Mouse (Mus musculus): Measurements from ENCODE around the gene Cbx7. TPM values are rescaled to one million over a fixed set of nuclear protein-coding genes. Genes with fewer than 3 reads are reported as not detected.

Cbx7 gene
- polyA plus RNA-seq, 1 experiment from 2014 or later = 1.3 TPM

- no peaks in the 10 kb centered on the region for H3K4me1 ChIP-seq (ENCODE audit: control insufficient read depth, insufficient read depth, low read length)
- H3K4me3 ChIP-seq (ENCODE audit: low read depth, low read length) = no peak overlapping the region
- H3K27ac ChIP-seq (replicated peaks; ENCODE audit: low read depth, low read length) = no peak overlapping the region
- no peaks in the 10 kb centered on the region for H3K27me3 ChIP-seq (ENCODE audit: control insufficient read depth, insufficient read depth, low read length)
- no peak for ATAC-seq (replicated peaks; ENCODE audit: insufficient number of reproducible peaks, low FRiP score, low TSS enrichment, low read depth)
- no peaks in the 10 kb centered on the region for H3K9me3 ChIP-seq (replicated peaks; ENCODE audit: control insufficient read depth, low read length)
- no peak for DNase-seq (ENCODE audit: low spot score)
- no peak overlapping the region for H3K9ac ChIP-seq (replicated peaks; ENCODE audit: low read length)
- WGBS = 65% methylated on average over 13 of the region's 13 CpGs
- no peak overlapping the region for H3K4me2 ChIP-seq (ENCODE audit: low read depth, low read length)
- H3K36me3 ChIP-seq (replicated peaks; ENCODE audit: control insufficient read depth, insufficient read depth, low read depth, low read length) = no peaks in the 10 kb centered on the region
Observed at GRCm38 (mm10) chr15:79879319-79879718, 91.6 kb downstream of the Cbx7 start.

- Histone ChIP-seq H3K9ac (replicated peaks; ENCODE audit: low read length) (no peak overlapping the region), H3K4me2 (ENCODE audit: low read depth, low read length) (no peak overlapping the region)
Observed at GRCm38 (mm10) chr15:79878725-79879136, 92.2 kb downstream of the Cbx7 start.

GRCm38 (mm10) chr15:79875261-79875995 is 95.5 kb downstream of the Cbx7 start:
- Histone ChIP-seq H3K36me3 (replicated peaks; ENCODE audit: control insufficient read depth, insufficient read depth, low read depth, low read length) (no peaks in the 10 kb centered on the region), H3K4me3 (ENCODE audit: low read depth, low read length) (no peak overlapping the region), H3K27me3 (ENCODE audit: control insufficient read depth, insufficient read depth, low read length) (no peaks in the 10 kb centered on the region), H3K27ac (replicated peaks; ENCODE audit: low read depth, low read length) (no peak overlapping the region), H3K4me1 (ENCODE audit: control insufficient read depth, insufficient read depth, low read length) (no peaks in the 10 kb centered on the region), H3K9ac (replicated peaks; ENCODE audit: low read length) (no peak overlapping the region), H3K9me3 (replicated peaks; ENCODE audit: control insufficient read depth, low read length) (no peaks in the 10 kb centered on the region), H3K4me2 (ENCODE audit: low read depth, low read length) (no peak overlapping the region)
- WGBS = 89% methylated on average over 18 of the region's 18 CpGs
- DNase-seq (ENCODE audit: low spot score) = no peak
- ATAC-seq (replicated peaks; ENCODE audit: insufficient number of reproducible peaks, low FRiP score, low TSS enrichment, low read depth) = no peak

More at GRCm38 (mm10) chr15:79878725-79879136, 92.2 kb downstream of the Cbx7 start:
- no peak overlapping the region for H3K27ac ChIP-seq (replicated peaks; ENCODE audit: low read depth, low read length)
- ATAC-seq (replicated peaks; ENCODE audit: insufficient number of reproducible peaks, low FRiP score, low TSS enrichment, low read depth) (no peak), DNase-seq (ENCODE audit: low spot score) (no peak)
- no peaks in the 10 kb centered on the region for H3K36me3 ChIP-seq (replicated peaks; ENCODE audit: control insufficient read depth, insufficient read depth, low read depth, low read length)
- no peaks in the 10 kb centered on the region for H3K27me3 ChIP-seq (ENCODE audit: control insufficient read depth, insufficient read depth, low read length)
- no peaks in the 10 kb centered on the region for H3K9me3 ChIP-seq (replicated peaks; ENCODE audit: control insufficient read depth, low read length)
- H3K4me3 ChIP-seq (ENCODE audit: low read depth, low read length) = no peak overlapping the region
- WGBS = 70% methylated on average over 6 of the region's 6 CpGs
- H3K4me1 ChIP-seq (ENCODE audit: control insufficient read depth, insufficient read depth, low read length) = no peaks in the 10 kb centered on the region

- no peak overlapping the region for H3K27ac ChIP-seq (replicated peaks; ENCODE audit: low read depth, low read length)
- no peak for DNase-seq (ENCODE audit: low spot score)
- 62% methylated on average over 2 of the region's 2 CpGs for WGBS
Observed at GRCm38 (mm10) chr15:79873995-79874394, 96.9 kb downstream of the Cbx7 start.

GRCm38 (mm10) chr15:79873545-79873944 is 97.4 kb downstream of the Cbx7 start:
- no peak overlapping the region for H3K4me2 ChIP-seq (ENCODE audit: low read depth, low read length)
- H3K9me3 ChIP-seq (replicated peaks; ENCODE audit: control insufficient read depth, low read length) = no peaks in the 10 kb centered on the region; the same call in 1 of the 2 replicates
- no peak overlapping the region for H3K4me3 ChIP-seq (ENCODE audit: low read depth, low read length)
- ATAC-seq (replicated peaks; ENCODE audit: insufficient number of reproducible peaks, low FRiP score, low TSS enrichment, low read depth) = no peak
- DNase-seq (ENCODE audit: low spot score) = no peak
- H3K27me3 ChIP-seq (ENCODE audit: control insufficient read depth, insufficient read depth, low read length) = no peaks in the 10 kb centered on the region
- H3K36me3 ChIP-seq (replicated peaks; ENCODE audit: control insufficient read depth, insufficient read depth, low read depth, low read length) = no peaks in the 10 kb centered on the region
- no peaks in the 10 kb centered on the region for H3K4me1 ChIP-seq (ENCODE audit: control insufficient read depth, insufficient read depth, low read length)
- no peak overlapping the region for H3K27ac ChIP-seq (replicated peaks; ENCODE audit: low read depth, low read length)
- 89% methylated on average over 8 of the region's 8 CpGs for WGBS
- no peak overlapping the region for H3K9ac ChIP-seq (replicated peaks; ENCODE audit: low read length)

More at GRCm38 (mm10) chr15:79873995-79874394, 96.9 kb downstream of the Cbx7 start:
- Histone ChIP-seq H3K27me3 (ENCODE audit: control insufficient read depth, insufficient read depth, low read length) (no peaks in the 10 kb centered on the region), H3K4me2 (ENCODE audit: low read depth, low read length) (no peak overlapping the region), H3K9me3 (replicated peaks; ENCODE audit: control insufficient read depth, low read length) (no peaks in the 10 kb centered on the region; the same call in 1 of the 2 replicates), H3K9ac (replicated peaks; ENCODE audit: low read length) (no peak overlapping the region), H3K4me1 (ENCODE audit: control insufficient read depth, insufficient read depth, low read length) (no peaks in the 10 kb centered on the region), H3K36me3 (replicated peaks; ENCODE audit: control insufficient read depth, insufficient read depth, low read depth, low read length) (no peaks in the 10 kb centered on the region), H3K4me3 (ENCODE audit: low read depth, low read length) (no peak overlapping the region)
- ATAC-seq (replicated peaks; ENCODE audit: insufficient number of reproducible peaks, low FRiP score, low TSS enrichment, low read depth) = no peak

GRCm38 (mm10) chr15:79867260-79868002 is 103.5 kb downstream of the Cbx7 start:
- H3K4me3 ChIP-seq (ENCODE audit: low read depth, low read length) = no peak overlapping the region
- no peaks in the 10 kb centered on the region; the same call in 1 of the 2 replicates for H3K9me3 ChIP-seq (replicated peaks; ENCODE audit: control insufficient read depth, low read length)
- H3K36me3 ChIP-seq (replicated peaks; ENCODE audit: control insufficient read depth, insufficient read depth, low read depth, low read length) = no peaks in the 10 kb centered on the region
- DNase-seq (ENCODE audit: low spot score) = no peak
- H3K9ac ChIP-seq (replicated peaks; ENCODE audit: low read length) = no peak overlapping the region
- H3K27ac ChIP-seq (replicated peaks; ENCODE audit: low read depth, low read length) = no peak overlapping the region
- no peak for ATAC-seq (replicated peaks; ENCODE audit: insufficient number of reproducible peaks, low FRiP score, low TSS enrichment, low read depth)
- H3K4me2 ChIP-seq (ENCODE audit: low read depth, low read length) = no peak overlapping the region
- H3K27me3 ChIP-seq (ENCODE audit: control insufficient read depth, insufficient read depth, low read length) = no peaks in the 10 kb centered on the region
- H3K4me1 ChIP-seq (ENCODE audit: control insufficient read depth, insufficient read depth, low read length) = no peaks in the 10 kb centered on the region
- 87% methylated on average over 3 of the region's 3 CpGs for WGBS

Small RNA genes within 50 kb of the gene (microRNA-seq; reads per million reads assigned to microRNA genes)
- 1.9 reads per million for gene Mir7213 (ENCODE audit: borderline number of aligned reads)

Other genes starting within 250 kb of the Cbx7 start
- gene Sun2, start 228.6 kb downstream of the Cbx7 start, polyA plus RNA-seq (2014; fragmentation: Nextera tagmentation; extraction: Ambion mirVana) = 3.1 and 4.4 TPM in 2 replicates
- gene Dnal4, start 193.3 kb downstream of the Cbx7 start, polyA plus RNA-seq (2014; fragmentation: Nextera tagmentation; extraction: Ambion mirVana) = 61.6 and 64.2 TPM in 2 replicates
- gene Nptxr, start 166.4 kb downstream of the Cbx7 start, polyA plus RNA-seq (2014; fragmentation: Nextera tagmentation; extraction: Ambion mirVana) = 0.77 and 1.1 TPM in 2 replicates
- 0.56 TPM in 1 of 2 replicates, not detected in the other for gene Npcd, start 136.9 kb downstream of the Cbx7 start, polyA plus RNA-seq (2014; fragmentation: Nextera tagmentation; extraction: Ambion mirVana)
- 8.3 and 12.1 TPM in 2 replicates for gene Cbx6, start 136.4 kb downstream of the Cbx7 start, polyA plus RNA-seq (2014; fragmentation: Nextera tagmentation; extraction: Ambion mirVana)
- 7.6 and 7.9 TPM in 2 replicates for gene Apobec3, start 79.5 kb downstream of the Cbx7 start, polyA plus RNA-seq (2014; fragmentation: Nextera tagmentation; extraction: Ambion mirVana)
- gene Pdgfb, start 43.9 kb upstream of the Cbx7 start, polyA plus RNA-seq (2014; fragmentation: Nextera tagmentation; extraction: Ambion mirVana) = 2.5 and 2.8 TPM in 2 replicates
- gene Syngr1, start 120.2 kb upstream of the Cbx7 start, polyA plus RNA-seq (2014; fragmentation: Nextera tagmentation; extraction: Ambion mirVana) = 6.4 and 8.3 TPM in 2 replicates
- 1,289 and 1,347 TPM in 2 replicates for gene Rpl3, start 120.7 kb upstream of the Cbx7 start, polyA plus RNA-seq (2014; fragmentation: Nextera tagmentation; extraction: Ambion mirVana)
- gene Tab1, start 162.0 kb upstream of the Cbx7 start, polyA plus RNA-seq (2014; fragmentation: Nextera tagmentation; extraction: Ambion mirVana) = 26.8 and 26.9 TPM in 2 replicates
- gene Mgat3, start 202.6 kb upstream of the Cbx7 start, polyA plus RNA-seq (2014; fragmentation: Nextera tagmentation; extraction: Ambion mirVana) = 9.9 and 10.5 TPM in 2 replicates